Mouse (Mus musculus) C2C12 (cell line): ENCODE measurements around the gene Itfg2. TPM values are rescaled to one million over a fixed set of nuclear protein-coding genes. Genes with fewer than 3 reads are reported as not detected.
"Not testable (repeated sequence)": the region's sequence is repeated elsewhere in the genome, so short reads cannot be mapped to it uniquely, and the experiment has no call there.

Experiments used
- H3K27me3 ChIP-seq: one replicate; pipeline ENCODE4 v1.6.1; 2011; ENCODE audit not compliant: control insufficient read depth, insufficient read depth, insufficient read length
- H3K36me3 ChIP-seq: one replicate; pipeline ENCODE4 v1.6.1; 2011; ENCODE audit not compliant: control insufficient read depth, insufficient read depth
- H3K4me3 ChIP-seq: one replicate; pipeline ENCODE4 v1.5.1; 2011; ENCODE audit warnings: mild to moderate bottlenecking, control low read depth; ENCODE audit not compliant: poor library complexity, insufficient read depth, severe bottlenecking
- H3K79me2 ChIP-seq: one replicate; pipeline ENCODE4 v1.6.1; 2011; ENCODE audit not compliant: control insufficient read depth, insufficient read depth
- H3K79me3 ChIP-seq: one replicate; pipeline ENCODE4 v1.6.1; 2011; ENCODE audit warnings: low read depth, control low read depth
- H3ac ChIP-seq: one replicate; pipeline ENCODE3; 2011; ENCODE audit warnings: low read depth; ENCODE audit not compliant: control insufficient read depth, insufficient read length
- CEBPB ChIP-seq: IDR thresholded peaks from one replicate; pipeline ENCODE4 v1.6.1; 2011; ENCODE audit warnings: low read depth, mild to moderate bottlenecking, control low read depth, moderate library complexity
- CTCF ChIP-seq: IDR thresholded peaks from one replicate; pipeline ENCODE4 v1.5.1; 2011; ENCODE audit not compliant: control insufficient read depth, insufficient read depth, insufficient read length
- FOSL1 ChIP-seq: IDR thresholded peaks from one replicate; pipeline ENCODE4 v1.8.0; 2011; ENCODE audit warnings: mild to moderate bottlenecking, low read length; ENCODE audit not compliant: poor library complexity, insufficient read depth, severe bottlenecking
- MAX ChIP-seq: IDR thresholded peaks from one replicate; pipeline ENCODE4 v1.6.1; 2011; ENCODE audit warnings: mild to moderate bottlenecking, control low read depth
- MYOD1 ChIP-seq: IDR thresholded peaks from one replicate; pipeline ENCODE4 v1.6.1; 2011; ENCODE audit warnings: low read depth; ENCODE audit not compliant: control insufficient read depth, insufficient read length
- MYOG ChIP-seq: IDR thresholded peaks from one replicate; pipeline ENCODE4 v1.6.1; 2011; ENCODE audit not compliant: control insufficient read depth, insufficient read length; ENCODE audit errors: extremely low read depth
- USF1 ChIP-seq: IDR thresholded peaks from one replicate; pipeline ENCODE4 v1.6.1; 2011; ENCODE audit warnings: low read depth, mild to moderate bottlenecking, control low read depth, moderate library complexity
- polyA plus RNA-seq: library from polyadenylated mRNA; unstranded; fragments of >200 nt; fragmentation: generic; extraction: Trizol; gene quantifications from one replicate; pipeline ENCODE4 v1.2.1, GENCODE M21; 2012; ENCODE audit warnings: missing spikeins

Itfg2 gene
- polyA plus RNA-seq, 1 experiment, result 28.9 TPM

DNA sequence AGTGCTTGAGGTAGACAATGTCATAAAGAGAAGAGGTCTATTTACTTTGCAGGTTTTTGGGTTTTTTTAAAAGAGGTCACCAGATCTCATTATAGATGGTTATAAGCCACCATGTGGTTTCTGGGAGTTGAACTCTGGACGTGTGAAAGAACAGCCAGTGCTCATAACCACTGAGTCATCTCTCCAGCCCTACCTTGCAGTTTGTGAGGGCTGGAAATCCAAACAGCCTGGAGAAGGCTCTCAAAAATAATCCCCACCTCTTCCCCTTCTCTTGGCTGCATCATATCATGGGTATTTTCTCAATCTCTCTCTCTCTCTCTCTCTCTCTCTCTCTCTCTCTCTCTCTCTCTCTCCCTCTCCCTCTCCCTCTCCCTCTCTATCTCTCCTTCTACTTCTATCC is 34.0 kb downstream of the Itfg2 start:
- Histone ChIP-seq H3K36me3 (no peaks in the 10 kb centered on the region), H3K4me3 (no peak overlapping the region), H3K79me2 (no peaks in the 10 kb centered on the region), H3K27me3 (no peaks in the 10 kb centered on the region), H3K79me3 (no peaks in the 10 kb centered on the region), H3ac (no peak overlapping the region)
- TF ChIP-seq MYOG, result no peak
- no peak for TF ChIP-seq MYOD1

DNA sequence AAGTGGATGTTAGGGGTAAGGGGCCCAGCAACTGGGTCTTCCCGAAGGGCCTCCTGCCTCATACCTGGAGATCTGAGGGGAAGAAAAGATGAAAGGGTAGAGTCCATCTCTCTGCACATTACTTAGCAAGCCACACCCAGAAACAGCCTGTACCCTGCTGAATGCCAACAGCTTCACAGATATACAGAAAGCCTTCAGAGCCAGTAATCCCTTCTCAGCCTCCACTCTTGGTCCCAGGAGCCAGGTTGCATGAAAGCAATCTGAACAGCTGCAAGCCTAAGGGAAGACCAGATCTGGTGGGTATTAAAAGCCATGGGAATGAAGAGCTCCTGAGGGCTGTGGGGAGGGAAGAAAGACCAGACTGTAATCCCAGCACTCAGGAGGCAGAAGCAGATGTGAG is 35.5 kb downstream of the Itfg2 start:
- Histone ChIP-seq H3K4me3 (no peak overlapping the region), H3K79me2 (no peaks in the 10 kb centered on the region), H3ac (no peak overlapping the region), H3K79me3 (no peaks in the 10 kb centered on the region), H3K36me3 (no peaks in the 10 kb centered on the region), H3K27me3 (no peaks in the 10 kb centered on the region)
- TF ChIP-seq MYOD1 (no peak), MYOG (no peak), FOSL1 (no peak), USF1 (no peak), MAX (no peak), CEBPB (no peak), CTCF (no peak)

DNA sequence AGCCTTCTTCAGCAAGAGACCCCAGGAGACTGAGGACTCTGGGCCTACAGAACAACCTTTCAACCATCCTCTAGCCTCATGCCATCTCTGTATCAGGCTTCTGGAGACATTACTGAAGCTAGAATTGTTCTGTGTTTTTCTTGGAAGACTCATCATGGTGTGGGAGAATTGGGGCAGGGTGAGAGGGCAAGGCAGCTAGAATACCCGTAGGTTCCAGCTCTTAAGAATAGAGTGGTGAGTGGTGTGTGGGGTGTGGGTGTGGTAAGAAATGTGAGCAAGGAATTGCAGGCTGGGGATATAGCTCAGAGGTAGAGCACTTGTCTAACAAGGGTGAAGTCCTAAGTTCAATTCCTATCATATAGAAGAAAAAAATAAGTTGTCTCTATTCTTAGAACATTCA is 39.7 kb downstream of the Itfg2 start:
- no peaks in the 10 kb centered on the region for H3K27me3 ChIP-seq
- H3K79me3 ChIP-seq, result no peaks in the 10 kb centered on the region
- no peaks in the 10 kb centered on the region for H3K79me2 ChIP-seq
- no peak overlapping the region for H3ac ChIP-seq
- TF ChIP-seq FOSL1 (no peak), USF1 (no peak), MYOG (no peak), MAX (no peak), CEBPB (no peak), CTCF (no peak), MYOD1 (no peak)
- H3K4me3 ChIP-seq, result no peak overlapping the region
- H3K36me3 ChIP-seq, result no peaks in the 10 kb centered on the region

DNA sequence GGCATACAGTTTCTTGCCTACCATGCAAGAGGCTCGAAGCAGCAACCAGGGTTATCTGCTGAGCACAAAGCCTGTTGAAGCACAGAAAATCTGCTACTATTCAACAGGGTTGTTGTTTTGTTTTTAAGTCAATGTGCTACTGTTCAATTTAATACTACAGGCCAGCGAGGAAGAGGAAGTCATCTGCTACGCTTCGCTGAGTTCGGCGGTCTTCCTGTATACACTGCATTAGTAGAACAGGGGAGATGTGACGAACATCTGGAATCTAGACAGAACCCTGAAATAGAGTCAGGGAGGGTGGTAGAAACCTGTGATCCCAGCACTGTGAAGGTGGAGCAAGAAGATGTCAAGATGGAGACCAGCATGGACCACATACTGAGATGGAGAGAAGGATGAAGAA is 41.0 kb downstream of the Itfg2 start:
- Histone ChIP-seq H3K36me3 (no peaks in the 10 kb centered on the region), H3ac (no peak overlapping the region), H3K27me3 (no peaks in the 10 kb centered on the region), H3K4me3 (no peak overlapping the region), H3K79me3 (no peaks in the 10 kb centered on the region), H3K79me2 (no peaks in the 10 kb centered on the region)
- TF ChIP-seq MYOD1 (no peak), FOSL1 (no peak), MYOG (no peak), CTCF (no peak), USF1 (no peak), MAX (no peak), CEBPB (no peak)

DNA sequence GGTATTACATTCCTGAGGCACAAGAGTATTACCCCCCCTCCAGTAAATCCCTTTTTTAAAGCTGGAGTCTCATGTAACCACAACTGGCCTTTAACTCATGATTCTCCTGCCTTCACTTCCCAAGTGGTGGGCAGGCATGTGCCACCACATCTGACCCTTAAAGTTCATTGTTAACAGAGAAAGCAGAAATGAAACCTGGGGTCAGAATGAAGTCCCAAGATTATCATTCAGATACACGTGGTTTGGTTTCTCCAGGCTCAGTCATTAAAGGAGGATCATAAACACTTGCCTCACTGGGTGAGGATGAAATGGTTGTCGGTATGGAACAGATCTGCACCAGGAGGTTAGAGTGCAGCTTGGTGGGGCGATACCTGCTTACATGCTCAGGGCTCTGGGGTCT is 43.5 kb downstream of the Itfg2 start:
- no peak for TF ChIP-seq CTCF
- no peak for TF ChIP-seq CEBPB
- no peak for TF ChIP-seq MYOD1
- TF ChIP-seq MYOG, result no peak
- no peak for TF ChIP-seq USF1
- no peak for TF ChIP-seq FOSL1
- no peak for TF ChIP-seq MAX
- no peaks in the 10 kb centered on the region for H3K79me2 ChIP-seq
- no peak overlapping the region for H3ac ChIP-seq
- H3K79me3 ChIP-seq, result no peaks in the 10 kb centered on the region
- H3K27me3 ChIP-seq, result no peaks in the 10 kb centered on the region
- no peak overlapping the region for H3K4me3 ChIP-seq
- no peaks in the 10 kb centered on the region for H3K36me3 ChIP-seq

DNA sequence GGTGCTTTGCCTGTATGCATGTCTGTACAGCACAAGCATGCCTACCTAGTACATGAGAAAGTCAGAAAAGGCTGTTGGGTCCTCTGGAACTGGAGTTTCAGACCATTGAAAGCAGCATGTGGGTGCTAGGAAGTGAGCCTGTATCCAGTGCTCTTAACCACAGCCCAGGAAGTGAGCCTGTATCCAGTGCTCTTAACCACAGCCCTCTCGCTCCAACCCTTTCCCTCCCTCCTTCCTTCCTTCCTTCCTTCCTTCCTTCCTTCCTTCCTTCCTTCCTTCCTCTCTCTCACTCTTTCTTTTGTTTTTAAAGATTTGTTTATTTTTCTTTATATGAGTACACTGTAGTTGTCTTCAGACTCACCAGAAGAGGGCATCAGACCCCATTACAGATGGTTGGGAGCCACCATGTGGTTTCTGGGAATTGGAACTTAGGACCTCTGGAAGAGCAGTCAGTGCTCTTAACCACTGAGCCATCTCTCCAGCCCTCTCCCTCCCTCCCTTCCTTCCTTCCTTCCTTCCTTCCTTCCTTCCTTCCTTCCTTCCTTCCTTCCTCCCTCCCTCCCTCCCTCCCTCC is 44.0 kb downstream of the Itfg2 start:
- not testable (repeated sequence) for H3K79me2 ChIP-seq, H3K36me3 ChIP-seq, H3K4me3 ChIP-seq, H3K27me3 ChIP-seq, H3K79me3 ChIP-seq, H3ac ChIP-seq
